Mouse (Mus musculus) intestine, postnatal 0 days (tissue): Measurements from ENCODE around the gene Chrd. TPM values are rescaled to one million over a fixed set of nuclear protein-coding genes. Genes with fewer than 3 reads are reported as not detected.

ENCODE experiments used
- ATAC-seq: fragments of 200-750 bp; cut with Nextera tagmentation; 2 replicates; pipeline ENCODE4 v1.8.0; 2017; ENCODE audit warnings: mild to moderate bottlenecking, moderate TSS enrichment, moderate library complexity
- H3K27ac ChIP-seq: fragments of 300-500 bp; sonication (generic); 2 replicates; pipeline ENCODE4 v1.5.1; 2014; ENCODE audit warnings: mild to moderate bottlenecking, low read depth, low read length, moderate library complexity
- H3K27me3 ChIP-seq: fragments of 300-500 bp; sonication (generic); replicated peaks from 2 replicates; pipeline ENCODE4 v1.6.1; 2014; ENCODE audit warnings: low read length, mixed read lengths; ENCODE audit not compliant: control insufficient read depth, insufficient read depth
- H3K36me3 ChIP-seq: fragments of 300-500 bp; sonication (generic); 2 replicates; pipeline ENCODE4 v1.6.1; 2014; ENCODE audit warnings: mild to moderate bottlenecking, moderate library complexity; ENCODE audit not compliant: control insufficient read depth, insufficient read depth
- H3K4me1 ChIP-seq: fragments of 300-500 bp; sonication (generic); replicated peaks from 2 replicates; pipeline ENCODE4 v1.6.1; 2014; ENCODE audit warnings: antibody characterized with exemption, low read length, mixed read lengths; ENCODE audit not compliant: control insufficient read depth, insufficient read depth
- H3K4me2 ChIP-seq: fragments of 300-500 bp; sonication (generic); replicated peaks from 2 replicates; pipeline ENCODE4 v1.6.1; 2014; ENCODE audit warnings: low read depth, mild to moderate bottlenecking, moderate library complexity
- H3K4me3 ChIP-seq: fragments of 300-500 bp; sonication (generic); 2 replicates; pipeline ENCODE4 v1.5.1; 2014; ENCODE audit warnings: low read depth, low read length
- H3K9ac ChIP-seq: fragments of 300-500 bp; sonication (generic); 2 replicates; pipeline ENCODE4 v1.6.1; 2014; ENCODE audit warnings: mild to moderate bottlenecking, low read depth, low read length
- H3K9me3 ChIP-seq: fragments of 300-500 bp; sonication (generic); 2 replicates; pipeline ENCODE4 v1.6.1; 2016; ENCODE audit warnings: mixed run types; ENCODE audit not compliant: control insufficient read depth
- CTCF ChIP-seq: sonication (generic); IDR thresholded peaks from 2 replicates; pipeline ENCODE4 v1.5.1; 2016; ENCODE audit warnings: low read depth, mild to moderate bottlenecking, control low read depth, antibody characterized with exemption, moderate library complexity
- WGBS: fragments of 180-500 bp; shearing (Covaris S2); extraction: QIAGEN DNeasy Blood & Tissue Kit; methylation state at CpG from one replicate; pipeline ENCODE4 v1.1.7; 2014; 5-methylcytosine and 5-hydroxymethylcytosine counted together
- polyA plus RNA-seq: library from polyadenylated mRNA; unstranded; fragments of >200 nt; fragmentation: Nextera tagmentation; extraction: Ambion mirVana; gene quantifications from 2 replicates; pipeline ENCODE4 v1.2.1, GENCODE M21; 2015

Chrd gene
- polyA plus RNA-seq, 1 experiment from 2014 or later, result 2.3 TPM

DNA sequence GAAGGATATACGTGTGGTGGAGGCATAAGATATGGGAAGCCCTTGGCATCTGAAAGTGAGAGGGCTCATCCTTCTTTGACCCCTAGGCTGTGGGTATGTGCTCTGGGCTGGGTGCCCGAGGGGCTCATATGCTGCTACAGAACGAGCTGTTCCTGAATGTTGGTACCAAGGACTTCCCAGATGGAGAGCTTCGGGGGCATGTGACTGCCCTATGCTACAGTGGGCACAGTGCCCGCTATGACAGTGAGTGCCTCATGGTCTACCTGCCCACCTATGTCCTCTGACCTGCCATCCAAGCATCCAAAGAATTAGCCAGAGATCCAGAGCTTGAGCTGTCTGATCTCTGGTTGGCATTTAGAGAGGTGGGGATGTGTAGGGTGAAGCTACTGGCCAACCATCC is 3.9 kb downstream of the Chrd start:
- no peaks in the 10 kb centered on the region for H3K36me3 ChIP-seq

DNA sequence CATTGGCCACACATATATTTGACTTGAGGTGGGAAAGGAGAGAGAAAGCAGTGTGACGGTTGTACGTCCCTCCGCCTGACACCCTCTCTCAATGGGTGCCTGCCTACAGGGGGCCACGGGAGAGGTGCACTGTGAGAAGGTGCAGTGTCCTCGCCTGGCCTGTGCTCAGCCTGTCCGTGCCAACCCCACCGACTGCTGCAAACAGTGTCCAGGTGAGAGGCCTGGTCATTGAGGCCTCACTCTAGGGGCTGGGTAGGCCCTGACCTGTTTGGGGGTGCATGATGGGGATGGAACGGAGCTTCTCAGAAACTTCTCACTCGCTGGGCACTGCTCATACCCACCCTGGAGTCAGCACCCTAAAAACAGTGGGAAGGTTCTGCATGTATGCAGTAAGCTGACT is 6.9 kb downstream of the Chrd start:
- Histone ChIP-seq H3K9ac (no peak overlapping the region), H3K36me3 (no peaks in the 10 kb centered on the region), H3K9me3 (no peaks in the 10 kb centered on the region), H3K4me1 (no peaks in the 10 kb centered on the region), H3K4me3 (no peak overlapping the region), H3K27me3 (peaks cover 8% of the 10 kb centered on the region), H3K4me2 (no peak overlapping the region), H3K27ac (no peak overlapping the region)
- TF ChIP-seq CTCF, result no peak
- ATAC-seq, result no peak
- WGBS, result 93% methylated on average over 9 of the region's 9 CpGs

More for the DNA sequence above, 3.9 kb downstream of the Chrd start:
- ATAC-seq, result no peak
- peaks cover 7% of the 10 kb centered on the region; the same call in 1 of the 2 replicates for H3K4me1 ChIP-seq
- no peak overlapping the region for H3K4me3 ChIP-seq
- H3K9ac ChIP-seq, result no peak overlapping the region
- no peaks in the 10 kb centered on the region for H3K9me3 ChIP-seq
- TF ChIP-seq CTCF, result no peak
- H3K27me3 ChIP-seq, result peaks cover 29% of the 10 kb centered on the region
- no peak overlapping the region for H3K27ac ChIP-seq
- H3K4me2 ChIP-seq, result no peak overlapping the region
- WGBS, result 87% methylated on average over 5 of the region's 5 CpGs

DNA sequence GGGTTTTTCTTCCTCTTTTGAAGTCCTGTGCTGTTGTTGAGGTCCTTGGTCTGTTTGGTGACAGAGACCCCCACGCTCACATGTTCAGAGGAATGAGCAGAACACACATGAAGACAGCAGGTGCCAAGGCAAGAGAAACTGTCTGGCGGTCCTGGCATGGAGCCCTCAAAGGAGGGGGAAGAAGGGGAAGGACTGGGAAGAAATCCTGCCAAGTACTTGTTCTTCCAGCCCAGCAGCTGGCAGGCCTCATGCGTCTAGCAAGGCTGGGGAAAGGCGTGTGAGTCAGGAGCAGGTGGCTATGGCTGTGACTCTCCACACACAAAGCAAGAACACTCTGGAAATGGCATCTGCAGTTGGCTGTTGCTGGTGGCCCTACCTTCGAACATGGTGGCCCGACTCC is 13.7 kb downstream of the Chrd start:
- peak; percentile 28; the same call in 1 of the 2 replicates for ATAC-seq

DNA sequence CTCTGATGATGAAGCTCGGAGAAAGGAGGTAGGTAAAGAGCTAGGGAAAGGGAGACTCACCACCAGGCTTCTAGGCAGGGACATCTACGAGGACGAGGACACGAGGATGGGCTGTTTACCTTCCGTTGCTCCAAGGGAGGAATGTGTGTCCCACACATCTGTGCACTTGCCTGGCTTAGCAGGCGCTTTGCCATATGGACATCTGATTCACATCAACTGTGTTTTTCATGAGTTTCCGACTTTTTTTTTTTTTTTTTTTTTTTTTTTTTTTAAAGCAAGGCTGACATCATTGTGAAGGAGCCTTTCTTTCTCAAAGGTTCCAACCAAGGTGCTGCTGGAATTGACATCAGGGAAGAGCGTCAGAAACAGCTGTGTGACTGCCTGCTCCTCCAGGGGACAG is 17.6 kb downstream of the Chrd start:
- no peaks in the 10 kb centered on the region for H3K4me1 ChIP-seq
- no peak overlapping the region for H3K4me3 ChIP-seq
- no peak for ATAC-seq
- no peaks in the 10 kb centered on the region for H3K27me3 ChIP-seq
- H3K9ac ChIP-seq, result no peak overlapping the region
- no peaks in the 10 kb centered on the region for H3K36me3 ChIP-seq
- H3K9me3 ChIP-seq, result no peaks in the 10 kb centered on the region
- WGBS, result 40% methylated on average over 8 of the region's 8 CpGs
- no peak overlapping the region for H3K4me2 ChIP-seq
- H3K27ac ChIP-seq, result no peak overlapping the region
- TF ChIP-seq CTCF, result no peak

More for the DNA sequence above, 13.7 kb downstream of the Chrd start:
- no peak for TF ChIP-seq CTCF
- Histone ChIP-seq H3K36me3 (no peaks in the 10 kb centered on the region), H3K4me1 (no peaks in the 10 kb centered on the region), H3K27ac (no peak overlapping the region), H3K27me3 (no peaks in the 10 kb centered on the region), H3K4me2 (no peak overlapping the region), H3K4me3 (no peak overlapping the region), H3K9ac (no peak overlapping the region), H3K9me3 (no peaks in the 10 kb centered on the region)
- WGBS, result 47% methylated on average over 6 of the region's 6 CpGs

DNA sequence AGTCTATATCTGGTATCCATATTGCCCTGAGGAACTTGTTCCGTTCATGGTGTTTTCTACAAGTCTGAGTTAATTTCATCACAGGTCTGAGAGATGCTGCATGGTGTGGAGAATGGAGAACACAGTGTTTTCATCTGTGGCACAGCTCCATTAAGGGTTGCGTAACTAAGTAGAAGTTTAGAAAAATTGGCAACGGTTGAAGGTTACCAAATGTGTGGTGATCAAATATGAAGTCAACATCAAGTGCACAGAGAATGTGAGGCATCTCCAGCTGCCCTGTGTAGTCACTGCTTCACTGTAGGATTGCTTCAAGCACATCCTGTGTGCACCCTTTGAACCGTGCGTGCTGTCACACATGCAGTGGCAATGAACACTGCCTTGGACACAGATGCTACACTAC is 23.1 kb downstream of the Chrd start:
- no peak overlapping the region for H3K9ac ChIP-seq
- no peak overlapping the region for H3K4me2 ChIP-seq
- H3K4me3 ChIP-seq, result no peak overlapping the region
- H3K9me3 ChIP-seq, result no peaks in the 10 kb centered on the region
- no peaks in the 10 kb centered on the region for H3K27me3 ChIP-seq
- H3K36me3 ChIP-seq, result no peaks in the 10 kb centered on the region
- H3K27ac ChIP-seq, result no peak overlapping the region
- no peak for ATAC-seq
- no peak for TF ChIP-seq CTCF
- no peaks in the 10 kb centered on the region for H3K4me1 ChIP-seq
- WGBS, result 80% methylated on average over 5 of the region's 5 CpGs

DNA sequence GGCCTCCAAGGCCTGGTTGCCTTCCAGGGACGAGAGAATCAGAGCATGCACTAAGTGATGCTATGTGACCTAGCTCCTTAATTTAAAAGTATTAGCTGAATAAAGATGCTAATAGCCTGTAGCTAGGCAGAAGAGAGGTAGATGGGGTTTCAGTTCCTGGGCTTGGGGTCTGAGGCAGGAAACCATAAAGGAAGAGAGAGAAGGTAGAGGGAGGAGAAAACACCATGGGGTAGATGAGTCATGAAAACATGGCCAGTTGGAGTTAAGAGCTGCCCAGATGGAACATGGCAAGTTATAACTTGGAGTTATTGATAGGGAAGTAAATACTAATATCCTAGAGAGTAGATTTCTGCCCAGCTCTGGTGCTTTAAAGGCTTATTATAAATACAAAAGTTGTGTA is 24.5 kb downstream of the Chrd start:
- TF ChIP-seq CTCF, result no peak
- H3K36me3 ChIP-seq, result no peaks in the 10 kb centered on the region
- WGBS, result 93% methylated on average over 1 of the region's 1 CpGs
- H3K4me3 ChIP-seq, result no peak overlapping the region
- no peak for ATAC-seq
- no peak overlapping the region for H3K27ac ChIP-seq
- H3K9me3 ChIP-seq, result no peaks in the 10 kb centered on the region
- H3K27me3 ChIP-seq, result no peaks in the 10 kb centered on the region
- H3K4me1 ChIP-seq, result no peaks in the 10 kb centered on the region
- H3K4me2 ChIP-seq, result no peak overlapping the region
- no peak overlapping the region for H3K9ac ChIP-seq

DNA sequence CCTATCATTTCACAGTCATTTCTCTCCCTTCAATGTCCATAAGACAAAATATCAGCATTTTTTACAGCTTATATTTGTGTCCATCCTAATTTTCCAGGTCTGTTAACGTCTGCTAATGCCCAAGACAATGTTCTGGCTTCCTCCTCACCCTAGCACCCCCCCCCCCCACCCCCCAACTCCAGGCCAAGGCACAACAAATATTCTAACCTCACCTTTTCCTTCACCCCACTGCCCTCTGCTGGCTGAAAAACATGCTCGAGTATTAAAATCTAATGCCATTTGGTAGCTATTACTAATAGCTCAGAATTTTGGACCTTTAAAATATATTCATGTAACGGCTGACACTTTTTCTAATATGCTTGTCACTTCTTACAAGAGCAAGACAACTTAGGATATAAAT is 28.8 kb downstream of the Chrd start:
- H3K27me3 ChIP-seq, result no peaks in the 10 kb centered on the region
- H3K4me3 ChIP-seq, result no peak overlapping the region
- H3K9me3 ChIP-seq, result no peaks in the 10 kb centered on the region
- peak; percentile 72 for TF ChIP-seq CTCF
- no peak overlapping the region for H3K27ac ChIP-seq
- WGBS, result 17% methylated on average over 3 of the region's 3 CpGs
- no peak for ATAC-seq
- H3K4me1 ChIP-seq, result no peaks in the 10 kb centered on the region
- no peak overlapping the region for H3K4me2 ChIP-seq
- no peaks in the 10 kb centered on the region for H3K36me3 ChIP-seq
- no peak overlapping the region for H3K9ac ChIP-seq
